Mouse (Mus musculus) CH12.LX (cell line): ENCODE results near the gene Tnfsf18. TPM values are rescaled to one million over a fixed set of nuclear protein-coding genes. Genes with fewer than 3 reads are reported as not detected.

Experiments used
- DNase-seq: peaks from one replicate; pipeline ENCODE4 v3.0.0-alpha.2; 2013; ENCODE audit errors: extremely low read depth
- H3K27ac ChIP-seq: 2 replicates; pipeline ENCODE4 v1.5.1; 2012; ENCODE audit warnings: low read depth, mild to moderate bottlenecking, control low read depth, moderate library complexity; ENCODE audit not compliant: insufficient read depth
- H3K27me3 ChIP-seq: replicated peaks from 2 replicates; pipeline ENCODE3; 2012; ENCODE audit warnings: inconsistent platforms
- H3K36me3 ChIP-seq, 2 experiments: replicated peaks in 1 of 2; 2 replicates each; pipeline versions ENCODE3 to v1.6.1; 2012; ENCODE audit warnings: inconsistent platforms in 1 of 2, low read length in 1 of 2, mild to moderate bottlenecking in 1 of 2, mixed read lengths in 1 of 2, moderate library complexity in 1 of 2; ENCODE audit not compliant: control insufficient read depth in 1 of 2, insufficient read depth in 1 of 2
- H3K4me1 ChIP-seq, 2 experiments: 2 replicates each; pipeline ENCODE4 v1.6.1; 2012; ENCODE audit warnings: inconsistent platforms in 1 of 2, moderate library complexity in 1 of 2; ENCODE audit not compliant: insufficient read depth in 2 of 2, control insufficient read depth in 1 of 2
- H3K4me2 ChIP-seq: 2 replicates; pipeline ENCODE4 v1.6.1; 2012; ENCODE audit warnings: low read depth, mild to moderate bottlenecking, control low read depth; ENCODE audit not compliant: poor library complexity, insufficient read depth, severe bottlenecking
- H3K4me3 ChIP-seq, 3 experiments: fragments of 150-350 bp in 1 of 3; sonication (generic) in 1 of 3; replicated peaks in 1 of 3; 2 replicates each; pipeline versions ENCODE3 to v1.5.1; 2011 to 2012; ENCODE audit warnings: low read depth in 2 of 3, low read length in 2 of 3, mild to moderate bottlenecking in 2 of 3, moderate library complexity in 2 of 3, control low read depth in 1 of 3, improper control_type of control experiment in 1 of 3, inconsistent platforms in 1 of 3, mixed read lengths in 1 of 3; ENCODE audit not compliant: poor library complexity in 1 of 3
- H3K79me2 ChIP-seq: replicated peaks from 2 replicates; pipeline ENCODE4 v1.6.1; 2012; ENCODE audit warnings: mild to moderate bottlenecking, moderate library complexity; ENCODE audit not compliant: control insufficient read depth, poor library complexity, insufficient read depth, severe bottlenecking; ENCODE audit errors: extremely low read depth
- H3K9ac ChIP-seq: 2 replicates; pipeline ENCODE4 v1.6.1; 2012; ENCODE audit warnings: low read depth, mild to moderate bottlenecking, control low read depth, moderate library complexity; ENCODE audit not compliant: insufficient read depth
- H3K9me3 ChIP-seq: replicated peaks from 2 replicates; pipeline ENCODE3; 2012; ENCODE audit warnings: low read length, inconsistent platforms, mixed read lengths
- BHLHE40 ChIP-seq: IDR thresholded peaks from 2 replicates; pipeline ENCODE4 v1.6.1; 2011; ENCODE audit warnings: mild to moderate bottlenecking, low read depth, low read length, improper control_type of control experiment
- CHD2 ChIP-seq: IDR thresholded peaks from 2 replicates; pipeline ENCODE4 v1.6.1; 2011; ENCODE audit warnings: low read length, improper control_type of control experiment
- CTCF ChIP-seq, 2 experiments: IDR thresholded peaks in 1 of 2; conservative IDR thresholded peaks in 1 of 2; 2 replicates each; pipeline ENCODE4 v1.5.1; 2011 to 2012; ENCODE audit warnings: low read depth in 2 of 2, low read length in 2 of 2, improper control_type of control experiment in 1 of 2, inconsistent platforms in 1 of 2, mild to moderate bottlenecking in 1 of 2, moderate library complexity in 1 of 2
- E2F4 ChIP-seq: IDR thresholded peaks from 2 replicates; pipeline ENCODE4 v1.6.1; 2011; ENCODE audit warnings: low read depth, low read length, improper control_type of control experiment; ENCODE audit not compliant: insufficient replicate concordance
- ELF1 ChIP-seq: IDR thresholded peaks from 2 replicates; pipeline ENCODE4 v1.6.1; 2014; ENCODE audit warnings: low read depth, mild to moderate bottlenecking, inconsistent platforms, low read length, improper control_type of control experiment
- EP300 ChIP-seq: IDR thresholded peaks from 2 replicates; pipeline ENCODE4 v1.6.1; 2011; ENCODE audit warnings: low read length, improper control_type of control experiment
- ETS1 ChIP-seq: conservative IDR thresholded peaks from 2 replicates; pipeline ENCODE4 v1.6.1; 2012; ENCODE audit warnings: low read depth, mild to moderate bottlenecking, inconsistent platforms, low read length, improper control_type of control experiment, moderate library complexity
- GABPA ChIP-seq: IDR thresholded peaks from 2 replicates; pipeline ENCODE4 v1.6.1; 2012; ENCODE audit warnings: low read depth, low read length, improper control_type of control experiment, inconsistent platforms; ENCODE audit not compliant: insufficient replicate concordance
- HCFC1 ChIP-seq: IDR thresholded peaks from 2 replicates; pipeline ENCODE4 v1.6.1; 2012; ENCODE audit warnings: low read depth, mild to moderate bottlenecking, inconsistent platforms, low read length, improper control_type of control experiment
- IRF4 ChIP-seq: IDR thresholded peaks from 2 replicates; pipeline ENCODE4 v1.6.1; 2014; ENCODE audit warnings: low read depth, mild to moderate bottlenecking, inconsistent platforms, low read length, improper control_type of control experiment
- JUN ChIP-seq: IDR thresholded peaks from 2 replicates; pipeline ENCODE4 v1.6.1; 2011; ENCODE audit warnings: low read depth, mild to moderate bottlenecking, low read length, improper control_type of control experiment, moderate library complexity; ENCODE audit not compliant: insufficient read depth
- JUND ChIP-seq: conservative IDR thresholded peaks from 2 replicates; pipeline ENCODE4 v1.6.1; 2011; ENCODE audit warnings: low read depth, low read length, improper control_type of control experiment
- MAFK ChIP-seq: IDR thresholded peaks from 2 replicates; pipeline ENCODE4 v1.6.1; 2011; ENCODE audit warnings: low read length, improper control_type of control experiment; ENCODE audit not compliant: insufficient replicate concordance
- MAZ ChIP-seq: IDR thresholded peaks from 2 replicates; pipeline ENCODE4 v1.6.1; 2012; ENCODE audit warnings: low read depth, mild to moderate bottlenecking, inconsistent platforms, low read length, improper control_type of control experiment, moderate library complexity
- MEF2A ChIP-seq: IDR thresholded peaks from 2 replicates; pipeline ENCODE4 v1.6.1; 2014; ENCODE audit warnings: low read depth, mild to moderate bottlenecking, inconsistent platforms, low read length, improper control_type of control experiment, borderline replicate concordance
- MXI1 ChIP-seq: IDR thresholded peaks from 2 replicates; pipeline ENCODE4 v1.6.1; 2011; ENCODE audit warnings: mild to moderate bottlenecking, low read depth, low read length, improper control_type of control experiment
- MYC ChIP-seq: IDR thresholded peaks from 2 replicates; pipeline ENCODE4 v1.6.1; 2011; ENCODE audit warnings: low read depth, mild to moderate bottlenecking, improper control_type of control experiment, low read length
- NELFE ChIP-seq: IDR thresholded peaks from 2 replicates; pipeline ENCODE4 v1.6.1; 2011; ENCODE audit warnings: low read depth, low read length, improper control_type of control experiment
- NRF1 ChIP-seq: IDR thresholded peaks from 2 replicates; pipeline ENCODE4 v1.6.1; 2014; ENCODE audit warnings: low read depth, mild to moderate bottlenecking, inconsistent platforms, low read length, improper control_type of control experiment, moderate library complexity
- PAX5 ChIP-seq: IDR thresholded peaks from 2 replicates; pipeline ENCODE4 v1.6.1; 2012; ENCODE audit warnings: low read length, inconsistent platforms, mixed read lengths
- POLR2A ChIP-seq: IDR thresholded peaks from 2 replicates; pipeline ENCODE4 v1.6.1; 2011; ENCODE audit warnings: low read depth, mild to moderate bottlenecking, improper control_type of control experiment, low read length
- POLR2AphosphoS2 ChIP-seq: IDR thresholded peaks from 2 replicates; pipeline ENCODE4 v1.6.1; 2011; ENCODE audit warnings: low read depth, low read length, improper control_type of control experiment
- RAD21 ChIP-seq: IDR thresholded peaks from 2 replicates; pipeline ENCODE4 v1.6.1; 2011; ENCODE audit warnings: low read depth, mild to moderate bottlenecking, low read length, improper control_type of control experiment, moderate library complexity
- RCOR1 ChIP-seq: conservative IDR thresholded peaks from 2 replicates; pipeline ENCODE4 v1.6.1; 2012; ENCODE audit warnings: low read depth, mild to moderate bottlenecking, inconsistent platforms, low read length, improper control_type of control experiment
- SIN3A ChIP-seq: IDR thresholded peaks from 2 replicates; pipeline ENCODE4 v1.6.1; 2012; ENCODE audit warnings: low read length, improper control_type of control experiment, inconsistent platforms
- TCF12 ChIP-seq: IDR thresholded peaks from 2 replicates; pipeline ENCODE4 v1.6.1; 2014; ENCODE audit warnings: low read depth, mild to moderate bottlenecking, inconsistent platforms, low read length, improper control_type of control experiment
- UBTF ChIP-seq: IDR thresholded peaks from 2 replicates; pipeline ENCODE4 v1.6.1; 2012; ENCODE audit warnings: low read depth, mild to moderate bottlenecking, inconsistent platforms, low read length, improper control_type of control experiment, moderate library complexity
- USF1 ChIP-seq: IDR thresholded peaks from 2 replicates; pipeline ENCODE4 v1.6.1; 2014; ENCODE audit warnings: low read depth, mild to moderate bottlenecking, inconsistent platforms, low read length, improper control_type of control experiment
- ZNF384 ChIP-seq: IDR thresholded peaks from 2 replicates; pipeline ENCODE4 v1.6.1; 2012; ENCODE audit warnings: low read depth, low read length, improper control_type of control experiment, inconsistent platforms
- dilution Hi-C: fragments of 300-500 bp; cut with MboI; formaldehyde crosslinking; loops from 2 replicates; pipeline ENCODE4 v1.14.3; 2020; ENCODE audit warnings: low sequenced_read_pairs; ENCODE audit not compliant: extremely low pct_unique_long_range_greater_than_20kb, extremely low pct_ligation_motif_present
- in situ Hi-C: fragments of 300-500 bp; cut with MboI; formaldehyde crosslinking; loops from 3 replicates; pipeline ENCODE4 v1.14.3; 2019; ENCODE audit warnings: low sequenced_read_pairs, low pct_ligation_motif_present, low pct_unique_long_range_greater_than_20kb, mixed read lengths
- polyA plus RNA-seq: library from polyadenylated mRNA; unstranded; fragments of >175 nt; gene quantifications from 2 replicates; pipeline ENCODE4 v1.2.1, GENCODE M21; 2012; ENCODE audit warnings: low read depth; ENCODE audit not compliant: insufficient read length
- total RNA-seq, 2 experiments: library from RNA; depleted of rRNA; stranded (reverse); fragments of 300-350 nt in 1 of 2; fragments of >200 nt in 1 of 2; gene quantifications; 2 replicates each; pipeline ENCODE4 v1.2.3; 2012 to 2014

The Tnfsf18 gene
- total and polyA plus RNA-seq, 3 experiments, result 0.42 to 0.89 (median 0.78) TPM

DNA sequence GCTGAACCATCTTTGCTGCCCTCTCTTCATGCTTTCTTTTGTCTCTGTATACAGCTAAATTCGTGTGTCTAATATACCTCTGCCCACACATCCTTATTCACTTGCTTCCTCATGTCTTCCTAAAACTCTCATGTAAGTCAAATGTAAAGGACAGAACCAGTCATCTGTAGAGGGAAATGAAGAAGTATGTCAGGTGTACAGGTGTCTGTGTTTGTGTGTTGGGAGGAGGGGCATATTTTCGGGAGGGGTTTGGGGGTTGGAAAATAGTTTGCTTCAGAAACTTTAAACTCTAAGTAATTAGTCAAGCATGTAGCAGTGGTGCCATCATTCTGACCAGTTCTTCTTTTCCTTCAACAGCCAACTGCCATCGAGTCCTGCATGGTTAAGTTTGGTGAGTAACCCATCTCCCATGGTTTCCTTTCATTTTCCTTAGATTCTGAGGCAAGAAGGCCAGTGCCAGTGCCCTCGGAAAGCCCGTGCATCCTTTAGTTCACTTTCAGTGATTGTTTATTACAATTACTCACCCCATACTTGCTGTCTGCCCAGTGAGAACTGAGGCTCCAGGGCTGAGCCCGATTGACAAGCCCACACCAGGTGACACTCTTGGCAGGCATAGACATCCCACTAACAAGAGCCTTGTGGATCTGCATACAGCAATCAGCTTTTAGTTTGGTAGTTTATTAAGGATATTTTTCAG lies 5.8 kb downstream of the Tnfsf18 start:
- Histone ChIP-seq H3K4me3 (peak overlapping the region; percentile 25 to 43 (median 36)), H3K4me1 (peaks cover 2 to 33% of the 10 kb centered on the region in 2 experiments), H3K9ac (peak overlapping the region; percentile 58)
- peak; percentile 92 for TF ChIP-seq EP300
- TF ChIP-seq POLR2AphosphoS2, result no peak
- peak; percentile 59 for TF ChIP-seq TCF12
- no peak for TF ChIP-seq ZNF384
- peak; percentile 36; the same call in 1 of the 2 replicates for TF ChIP-seq MAZ
- peak; percentile 79 for TF ChIP-seq ETS1
- peak; percentile 75 for TF ChIP-seq BHLHE40
- 0 out of 2 replicates have a peak, but pooled peaks have one; percentile 13 for TF ChIP-seq MXI1
- TF ChIP-seq RCOR1, result peak; percentile 81; the same call in 1 of the 2 replicates
- TF ChIP-seq MEF2A, result no peak
- peak; percentile 66 for TF ChIP-seq JUN
- 0 out of 2 replicates have a peak, but pooled peaks have one; percentile 19 for TF ChIP-seq POLR2A
- no peak for TF ChIP-seq USF1
- TF ChIP-seq CHD2, result peak; percentile 79
- TF ChIP-seq JUND, result peak; percentile 77; the same call in 1 of the 2 replicates
- peak; percentile 76 for TF ChIP-seq IRF4
- TF ChIP-seq, all 38 proteins: peak for 12
- Histone ChIP-seq H3K9me3 (no peaks in the 10 kb centered on the region), H3K27ac (peak overlapping the region; percentile 73), H3K79me2 (no peaks in the 10 kb centered on the region), H3K36me3 (no peaks in the 10 kb centered on the region), H3K4me2 (peak overlapping the region; percentile 52), H3K27me3 (no peaks in the 10 kb centered on the region)
- dilution Hi-C loops, result no loop called here
- peak; percentile 84 for DNase-seq
- in situ Hi-C loops, result no loop called here

GRCm38 (mm10) chr1:161500811-161501146 lies 6.3 kb downstream of the Tnfsf18 start:
- dilution Hi-C loops, result no loop called here
- Histone ChIP-seq H3K4me1 (peaks cover 2 to 31% of the 10 kb centered on the region in 2 experiments), H3K36me3 (no peaks in the 10 kb centered on the region), H3K9ac (peak overlapping the region; percentile 58; the same call in 1 of the 2 replicates), H3K27ac (peak overlapping the region; percentile 73), H3K4me2 (peak overlapping the region; percentile 52), H3K79me2 (no peaks in the 10 kb centered on the region), H3K4me3 (peak overlapping the region in 2 of 3 experiments; percentile 36 to 43), H3K27me3 (no peaks in the 10 kb centered on the region), H3K9me3 (no peaks in the 10 kb centered on the region)
- in situ Hi-C loops, result no loop called here
- DNase-seq, result peak; percentile 71
- TF ChIP-seq MXI1 (peak; percentile 10; the same call in 1 of the 2 replicates), MYC (peak; percentile 34; the same call in 1 of the 2 replicates), NELFE (peak; percentile 40; the same call in 1 of the 2 replicates), MAZ (no peak), JUN (peak; percentile 87), UBTF (no peak), CHD2 (0 out of 2 replicates have a peak, but pooled peaks have one; percentile 61), PAX5 (no peak), E2F4 (0 out of 2 replicates have a peak, but pooled peaks have one; percentile 26), ELF1 (peak; percentile 53; the same call in 1 of the 2 replicates), MEF2A (peak; percentile 69; the same call in 1 of the 2 replicates), CTCF (conservative IDR thresholded peaks at IDR 0.05 in 1 of 2, IDR thresholded peaks at IDR 0.05 in 1 of 2; ENCODE audit: low read depth in 2 of 2, low read length in 2 of 2) (no peak), USF1 (peak; percentile 25; the same call in 1 of the 2 replicates), SIN3A (peak; percentile 65), RCOR1 (peak; percentile 94), ZNF384 (peak; percentile 10; the same call in 1 of the 2 replicates), MAFK (peak; percentile 70), GABPA (no peak), NRF1 (no peak), JUND (peak; percentile 84), TCF12 (peak; percentile 67), RAD21 (no peak; the same call in 1 of the 2 replicates), HCFC1 (no peak; the same call in 1 of the 2 replicates)
